Mouse (Mus musculus): ENCODE measurements at regions not wholly inside any gene's neighbourhood (a gene's known extent, or its start where the extent isn't known, plus 50 kb on each side); places are given as distances from the start of the nearest gene placed in this dataset.

GRCm38 (mm10) chr2:74354591-74354990 is 224.6 kb downstream of the Lnpk start:
- peak; percentile 83 for DNase-seq (ENCODE audit: low read depth, low spot score)

GRCm38 (mm10) chr2:74349809-74350208 is 229.4 kb downstream of the Lnpk start:
- DNase-seq (ENCODE audit: low read depth, low spot score): no peak

GRCm38 (mm10) chr2:74306301-74306700 is 272.9 kb downstream of the Lnpk start:
- DNase-seq (ENCODE audit: low read depth, low spot score): no peak

GRCm38 (mm10) chr2:74300885-74301451 is 278.3 kb downstream of the Lnpk start:
- no peak for DNase-seq (ENCODE audit: low read depth, low spot score)

- peak; percentile 89 for DNase-seq (ENCODE audit: low read depth, low spot score)
These were observed 278.9 kb downstream of the Lnpk start for GRCm38 (mm10) chr2:74300366-74300791.

- no peak for DNase-seq (ENCODE audit: low read depth, low spot score)
These were observed 286.6 kb downstream of the Lnpk start for GRCm38 (mm10) chr2:74292641-74293040.

- DNase-seq (ENCODE audit: low read depth, low spot score): peak; percentile 69
These were observed 287.5 kb downstream of the Lnpk start for GRCm38 (mm10) chr2:74291416-74292396.

- no peak for DNase-seq (ENCODE audit: low read depth, low spot score)
These were observed 293.6 kb downstream of the Lnpk start for GRCm38 (mm10) chr2:74285624-74286023.

GRCm38 (mm10) chr2:74264963-74265362 is 314.3 kb downstream of the Lnpk start:
- DNase-seq (ENCODE audit: low read depth, low spot score): no peak

GRCm38 (mm10) chr2:74257034-74257781 is 322.0 kb downstream of the Lnpk start:
- DNase-seq (ENCODE audit: low read depth, low spot score): no peak

- peak; percentile 8 for DNase-seq (ENCODE audit: low read depth, low spot score)
These were observed 331.7 kb downstream of the Lnpk start for GRCm38 (mm10) chr2:74247521-74247920.

GRCm38 (mm10) chr2:74246631-74247030 is 332.6 kb downstream of the Lnpk start:
- no peak for DNase-seq (ENCODE audit: low read depth, low spot score)

- no peak for DNase-seq (ENCODE audit: low read depth, low spot score)
These were observed 333.1 kb upstream of the Atp5g3 start for GRCm38 (mm10) chr2:74244203-74244602.

GRCm38 (mm10) chr2:74243801-74244200 is 332.7 kb upstream of the Atp5g3 start:
- peak; percentile 44 for DNase-seq (ENCODE audit: low read depth, low spot score)

GRCm38 (mm10) chr2:74239586-74239985 is 328.5 kb upstream of the Atp5g3 start:
- no peak for DNase-seq (ENCODE audit: low read depth, low spot score)

GRCm38 (mm10) chr2:74217437-74217836 is 306.3 kb upstream of the Atp5g3 start:
- no peak for DNase-seq (ENCODE audit: low read depth, low spot score)

- no peak for DNase-seq (ENCODE audit: low read depth, low spot score)
These were observed 299.1 kb upstream of the Atp5g3 start for GRCm38 (mm10) chr2:74210210-74210609.

- no peak for DNase-seq (ENCODE audit: low read depth, low spot score)
These were observed 298.3 kb upstream of the Atp5g3 start for GRCm38 (mm10) chr2:74209421-74209917.

- peak; percentile 8 for DNase-seq (ENCODE audit: low read depth, low spot score)
These were observed 296.3 kb upstream of the Atp5g3 start for GRCm38 (mm10) chr2:74207440-74207839.

GRCm38 (mm10) chr2:74202776-74203175 is 291.6 kb upstream of the Atp5g3 start:
- DNase-seq (ENCODE audit: low read depth, low spot score): no peak

- DNase-seq (ENCODE audit: low read depth, low spot score): no peak
These were observed 290.6 kb upstream of the Atp5g3 start for GRCm38 (mm10) chr2:74201608-74202323.
